Mouse (Mus musculus): ENCODE data around the gene Xrra1. TPM values are rescaled to one million over a fixed set of nuclear protein-coding genes. Genes with fewer than 3 reads are reported as not detected.

Gene Xrra1
- polyA plus RNA-seq, 1 experiment from 2014 or later, result 0.29 TPM

- WGBS, result 52% methylated on average over 9 of the region's 9 CpGs
- H3K4me1 ChIP-seq (ENCODE audit: control insufficient read depth, insufficient read depth, low read length), result peaks cover 38% of the 10 kb centered on the region
- no peaks in the 10 kb centered on the region for H3K27me3 ChIP-seq (ENCODE audit: control insufficient read depth, insufficient read depth, low read length)
Observed at GRCm38 (mm10) chr7:99966011-99966721, 107.2 kb downstream of the Xrra1 start.

More at GRCm38 (mm10) chr7:99966011-99966721, 107.2 kb downstream of the Xrra1 start:
- H3K4me3 ChIP-seq (ENCODE audit: low read depth, low read length), result no peak overlapping the region
- no peak for ATAC-seq (ENCODE audit: insufficient number of reproducible peaks, insufficient read depth, low FRiP score, low read depth)
- H3K4me2 ChIP-seq (replicated peaks; ENCODE audit: low read depth, low read length), result no peak overlapping the region
- H3K36me3 ChIP-seq (ENCODE audit: control insufficient read depth, insufficient read depth, low read length), result no peaks in the 10 kb centered on the region
- H3K9me3 ChIP-seq (ENCODE audit: control insufficient read depth, low read depth, low read length), result no peaks in the 10 kb centered on the region
- no peak overlapping the region for H3K9ac ChIP-seq (replicated peaks; ENCODE audit: low read depth, low read length)
- H3K27ac ChIP-seq (ENCODE audit: low read length), result peak overlapping the region; percentile 56; the same call in 1 of the 2 replicates

Other genes starting within 250 kb of the Xrra1 start
- gene Tpbgl, start 232.0 kb upstream of the Xrra1 start, polyA plus RNA-seq (2014; fragmentation: Nextera tagmentation; extraction: Ambion mirVana), result 1.3 and 1.7 TPM in 2 replicates
- 2.3 and 3.3 TPM in 2 replicates for gene Slco2b1, start 147.8 kb upstream of the Xrra1 start, polyA plus RNA-seq (2014; fragmentation: Nextera tagmentation; extraction: Ambion mirVana)
- gene Olfr520, start 128.8 kb upstream of the Xrra1 start, polyA plus RNA-seq (2014; fragmentation: Nextera tagmentation; extraction: Ambion mirVana), result not detected in 2 replicates
- not detected in 2 replicates for gene Olfr521, start 95.6 kb upstream of the Xrra1 start, polyA plus RNA-seq (2014; fragmentation: Nextera tagmentation; extraction: Ambion mirVana)
- gene Neu3, start 30.7 kb upstream of the Xrra1 start, polyA plus RNA-seq (2014; fragmentation: Nextera tagmentation; extraction: Ambion mirVana), result 7.0 and 7.1 TPM in 2 replicates
- 287 and 322 TPM in 2 replicates for gene Spcs2, start 4.3 kb downstream of the Xrra1 start, polyA plus RNA-seq (2014; fragmentation: Nextera tagmentation; extraction: Ambion mirVana)
- 8.9 and 9.9 TPM in 2 replicates for gene Rnf169, start 121.3 kb downstream of the Xrra1 start, polyA plus RNA-seq (2014; fragmentation: Nextera tagmentation; extraction: Ambion mirVana)
- 1.0 and 1.4 TPM in 2 replicates for gene Chrdl2, start 147.1 kb downstream of the Xrra1 start, polyA plus RNA-seq (2014; fragmentation: Nextera tagmentation; extraction: Ambion mirVana)

Data from stomach, embryonic 14.5 days (tissue).